In the genomic region with DNA sequence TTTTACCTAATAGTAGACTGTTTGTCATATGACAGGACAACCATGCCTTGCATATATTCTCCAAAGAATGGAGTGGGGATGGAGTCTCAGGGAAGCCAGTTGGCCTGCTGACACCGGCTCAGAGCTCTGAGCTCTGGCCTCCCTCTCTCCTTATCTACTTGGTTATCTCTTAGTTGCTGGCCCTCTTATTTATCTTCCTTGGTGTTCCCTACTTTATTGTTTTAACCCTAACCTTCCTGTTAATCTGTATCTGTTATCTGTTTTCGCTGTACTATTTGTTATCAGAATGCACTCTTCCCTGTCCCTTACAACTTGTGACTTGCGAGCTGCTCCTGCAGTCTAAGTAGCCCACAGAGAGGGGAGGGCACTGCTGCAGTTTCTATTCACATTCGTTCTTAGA, we compare ENCODE assay signal across 18 mouse cellular contexts. TPM values are rescaled to one million over a fixed set of nuclear protein-coding genes. Genes with fewer than 3 reads are reported as not detected.
DNase-seq lines count a peak whose midpoint lies in the region; ATAC-seq and TF ChIP-seq lines count a peak whose summit lies in the region.
"Had no signal": no experiment of that assay in that cellular context is flagged by ENCODE, and none has a peak within 500 bp of the region (broad histone marks: within the 10 kb centered on the region; RNA-seq: fewer than 3 reads in every experiment).

No protein-coding gene starts in this region.

- no peak for TF ChIP-seq EP300 in liver, postnatal 0 days (IDR thresholded peaks at IDR 0.05; ENCODE audit: low read depth)

- no peak for TF ChIP-seq POLR2A in small intestine, adult 2 months (IDR thresholded peaks at IDR 0.05; ENCODE audit: low read depth, low read length)

- no peak for TF ChIP-seq CTCF in liver, postnatal 0 days (IDR thresholded peaks at IDR 0.05; ENCODE audit: low read depth)
- no peak for TF ChIP-seq CTCF in intestine, postnatal 0 days (IDR thresholded peaks at IDR 0.05; ENCODE audit: low read depth)
- TF ChIP-seq CTCF in small intestine, adult 2 months (IDR thresholded peaks at IDR 0.05; ENCODE audit: extremely low read depth, insufficient read length, insufficient replicate concordance, low read depth, low read length) = no peak

- ATAC-seq in liver, embryonic 12.5 days = no peak
- no peak for ATAC-seq in liver, postnatal 0 days
- no peak for ATAC-seq in intestine, postnatal 0 days
- ATAC-seq in forebrain, embryonic 12.5 days (ENCODE audit: low FRiP score) = no peak
- ATAC-seq: forebrain, embryonic 16.5 days had no signal

- no peak for DNase-seq in liver, postnatal 0 days
- no peak for DNase-seq in ovary, postnatal 36 days (ENCODE audit: low spot score)
- DNase-seq: adrenal gland, postnatal 10 days; cerebellum, adult 11 months; cerebellum, adult 9-10 months; cerebellum, postnatal 25 days; gastrocnemius, postnatal 10 days; heart, adult 2 months; heart, postnatal 36 days had no signal

- H3K4me1 ChIP-seq in liver, embryonic 12.5 days = peaks cover 60% of the 10 kb centered on the region
- H3K4me1 ChIP-seq in liver, postnatal 0 days (ENCODE audit: insufficient read depth) = peaks cover 34% of the 10 kb centered on the region
- peaks cover 9% of the 10 kb centered on the region for H3K4me1 ChIP-seq in intestine, postnatal 0 days (replicated peaks; ENCODE audit: control insufficient read depth, insufficient read depth, low read length)
- H3K4me1 ChIP-seq in small intestine, adult 2 months (ENCODE audit: control insufficient read depth, insufficient read depth, insufficient read length, low read length) = peaks cover 39% of the 10 kb centered on the region
- no peaks in the 10 kb centered on the region for H3K4me1 ChIP-seq in forebrain, embryonic 12.5 days
- H3K4me1 ChIP-seq: hindbrain, embryonic 15.5 days had no signal

- no peaks in the 10 kb centered on the region for H3K9me3 ChIP-seq in liver, embryonic 12.5 days (replicated peaks)
- H3K9me3 ChIP-seq in liver, postnatal 0 days (ENCODE audit: low read length) = no peaks in the 10 kb centered on the region
- H3K9me3 ChIP-seq in intestine, postnatal 0 days (ENCODE audit: control insufficient read depth) = no peaks in the 10 kb centered on the region
- no peaks in the 10 kb centered on the region for H3K9me3 ChIP-seq in forebrain, embryonic 12.5 days
- H3K9me3 ChIP-seq: embryonic facial prominence, embryonic 12.5 days; heart, embryonic 13.5 days; hindbrain, embryonic 15.5 days had no signal

- WGBS in liver, embryonic 12.5 days (ENCODE audit: insufficient replicate concordance) = 20% methylated on average over 4 of the region's 4 CpGs
- 43% methylated on average over 4 of the region's 4 CpGs for WGBS in liver, postnatal 0 days (ENCODE audit: insufficient replicate concordance)
- WGBS in intestine, postnatal 0 days = 33% methylated on average over 4 of the region's 4 CpGs
- WGBS in small intestine, adult 2 months = 27% methylated on average over 4 of the region's 4 CpGs
- 63% methylated on average over 4 of the region's 4 CpGs for WGBS in forebrain, embryonic 12.5 days

- H3K4me2 ChIP-seq in liver, embryonic 12.5 days = peak overlapping the region; percentile 19; the same call in 1 of the 2 replicates
- no peak overlapping the region for H3K4me2 ChIP-seq in liver, postnatal 0 days (ENCODE audit: low read depth, low read length)
- H3K4me2 ChIP-seq in intestine, postnatal 0 days (replicated peaks; ENCODE audit: low read depth) = no peak overlapping the region
- H3K4me2 ChIP-seq in forebrain, embryonic 12.5 days = no peak overlapping the region
- H3K4me2 ChIP-seq: embryonic facial prominence, embryonic 12.5 days; hindbrain, embryonic 15.5 days had no signal

- H3K4me3 ChIP-seq in liver, embryonic 12.5 days = no peak overlapping the region
- H3K4me3 ChIP-seq in liver, postnatal 0 days (ENCODE audit: low read depth, low read length) = no peak overlapping the region
- H3K4me3 ChIP-seq in intestine, postnatal 0 days (ENCODE audit: low read depth, low read length) = no peak overlapping the region
- H3K4me3 ChIP-seq in small intestine, adult 2 months (ENCODE audit: low read depth, low read length) = no peak overlapping the region
- no peak overlapping the region for H3K4me3 ChIP-seq in forebrain, embryonic 12.5 days (replicated peaks)
- H3K4me3 ChIP-seq: embryonic facial prominence, embryonic 12.5 days; heart, adult 2 months; heart, embryonic 13.5 days; hindbrain, embryonic 15.5 days had no signal

- H3K9ac ChIP-seq in liver, embryonic 12.5 days = no peak overlapping the region; the same call in 1 of the 2 replicates
- H3K9ac ChIP-seq in liver, postnatal 0 days (replicated peaks) = no peak overlapping the region
- H3K9ac ChIP-seq in intestine, postnatal 0 days (ENCODE audit: low read depth, low read length) = no peak overlapping the region
- H3K9ac ChIP-seq in forebrain, embryonic 12.5 days = no peak overlapping the region
- H3K9ac ChIP-seq: embryonic facial prominence, embryonic 12.5 days; heart, embryonic 13.5 days; hindbrain, embryonic 15.5 days had no signal

- H3K27me3 ChIP-seq in liver, embryonic 12.5 days (replicated peaks) = peaks cover 18% of the 10 kb centered on the region
- no peaks in the 10 kb centered on the region for H3K27me3 ChIP-seq in liver, postnatal 0 days (ENCODE audit: insufficient read depth, low read length)
- H3K27me3 ChIP-seq in intestine, postnatal 0 days (replicated peaks; ENCODE audit: control insufficient read depth, insufficient read depth, low read length) = no peaks in the 10 kb centered on the region
- H3K27me3 ChIP-seq in small intestine, adult 2 months (ENCODE audit: control insufficient read depth, insufficient read depth, low read length) = no peaks in the 10 kb centered on the region
- H3K27me3 ChIP-seq in forebrain, embryonic 12.5 days = no peaks in the 10 kb centered on the region
- H3K27me3 ChIP-seq: CH12.LX; embryonic facial prominence, embryonic 12.5 days; hindbrain, embryonic 15.5 days had no signal

- H3K27ac ChIP-seq in liver, embryonic 12.5 days = peak overlapping the region; percentile 92
- H3K27ac ChIP-seq in liver, postnatal 0 days (ENCODE audit: low read depth) = no peak overlapping the region
- H3K27ac ChIP-seq in intestine, postnatal 0 days (ENCODE audit: low read depth, low read length) = peak overlapping the region; percentile 82
- peak overlapping the region; percentile 96 for H3K27ac ChIP-seq in small intestine, adult 2 months (ENCODE audit: insufficient read depth, low read depth, low read length)
- H3K27ac ChIP-seq in forebrain, embryonic 12.5 days = no peak overlapping the region
- H3K27ac ChIP-seq: embryonic facial prominence, embryonic 12.5 days; heart, adult 2 months; heart, embryonic 13.5 days; hindbrain, embryonic 15.5 days had no signal

- no peaks in the 10 kb centered on the region for H3K36me3 ChIP-seq in liver, embryonic 12.5 days
- no peaks in the 10 kb centered on the region; the same call in 1 of the 2 replicates for H3K36me3 ChIP-seq in liver, postnatal 0 days (replicated peaks; ENCODE audit: insufficient read depth, low read length)
- no peaks in the 10 kb centered on the region for H3K36me3 ChIP-seq in intestine, postnatal 0 days (ENCODE audit: control insufficient read depth, insufficient read depth)
- peaks cover 19% of the 10 kb centered on the region for H3K36me3 ChIP-seq in small intestine, adult 2 months (ENCODE audit: control insufficient read depth, insufficient read depth, low read length)
- H3K36me3 ChIP-seq in forebrain, embryonic 12.5 days (replicated peaks) = no peaks in the 10 kb centered on the region
- H3K36me3 ChIP-seq: embryonic facial prominence, embryonic 12.5 days; heart, embryonic 13.5 days; hindbrain, embryonic 15.5 days had no signal

RNA-seq across cellular contexts. Expression of gene Mgst2, which starts 12.5 kb away (rescaled TPM):
- 14.7 and 16.5 TPM in 2 replicates for polyA plus RNA-seq in liver, embryonic 12.5 days (2016; fragmentation: Nextera tagmentation; extraction: Ambion mirVana)
- 36.8 TPM in 2 replicates for polyA plus RNA-seq in liver, postnatal 0 days (2015; fragmentation: Nextera tagmentation; extraction: Ambion mirVana)
- 128 and 153 TPM in 2 replicates for polyA plus RNA-seq in intestine, postnatal 0 days (2015; fragmentation: Nextera tagmentation; extraction: Ambion mirVana)
- polyA plus RNA-seq in small intestine, adult 2 months (2012; rRNA removed) = 12.4 and 19.1 TPM in 2 replicates
- polyA plus RNA-seq in forebrain, embryonic 12.5 days (2016; fragmentation: Nextera tagmentation; extraction: Ambion mirVana) = 0.40 TPM in 1 of 2 replicates, not detected in the other

Comparison
In these comparisons a context has a peak if more than half of its experiments do, and no peak if none do; other contexts are left out.
1. H3K27ac ChIP-seq: peak in liver, embryonic 12.5 days (single experiment), intestine, postnatal 0 days (single experiment) and small intestine, adult 2 months (single experiment); none in liver, postnatal 0 days (single experiment) and forebrain, embryonic 12.5 days (single experiment).